Mouse (Mus musculus) cerebellum, adult 9-11 months (tissue): ENCODE results near the gene Ggt5.
"Not testable (repeated sequence)": the region's sequence is repeated elsewhere in the genome, so short reads cannot be mapped to it uniquely, and the experiment has no call there.

Source experiments
- DNase-seq: peaks from one replicate; pipeline ENCODE4 v3.0.0; 2022

Ggt5 gene

DNA sequence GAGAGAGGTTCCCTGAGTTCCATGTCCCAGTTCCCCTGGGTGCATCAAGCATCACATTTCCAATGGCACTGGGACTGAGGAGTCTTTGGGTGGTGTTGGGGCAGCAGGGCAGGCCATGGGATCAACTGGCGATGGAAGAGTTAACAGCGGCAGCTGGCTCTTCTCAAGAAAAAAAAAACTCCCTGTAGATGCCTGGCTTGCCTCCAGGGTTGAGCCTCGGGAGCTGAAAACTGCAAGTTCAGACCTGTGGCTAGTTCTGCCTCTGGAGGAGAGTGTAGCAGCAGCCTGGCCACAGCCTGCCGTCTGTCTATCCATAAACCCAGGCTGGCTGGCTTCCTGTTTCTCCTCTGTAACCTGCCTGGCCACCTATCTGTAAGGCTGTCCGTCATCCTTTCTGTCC, at the start of gene Ggt5:
Gene Ggt5 (plus strand): TSS at position 212 of the 400 bp plus-strand sequence.
- no peak for DNase-seq

DNA sequence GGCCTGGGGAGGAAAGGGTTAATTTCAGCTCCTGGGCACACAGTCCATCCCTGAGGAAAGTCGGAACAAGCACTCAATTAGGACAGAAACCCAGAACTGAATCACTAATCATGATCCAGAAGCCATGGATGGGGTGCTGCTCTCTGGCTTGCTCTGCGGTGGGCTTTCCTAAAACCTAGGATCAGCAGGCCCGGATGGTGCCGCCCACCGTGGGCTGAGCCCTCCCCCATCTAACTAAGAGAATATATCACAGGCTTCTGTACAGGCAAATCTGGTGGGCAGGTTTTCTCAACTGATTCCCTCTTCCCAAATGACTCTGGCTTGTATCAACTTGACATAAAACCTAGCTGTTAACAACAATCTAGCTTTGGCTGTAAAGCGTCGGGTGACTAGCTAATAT, 41.2 kb upstream of the Ggt5 start:
- no peak for DNase-seq

DNA sequence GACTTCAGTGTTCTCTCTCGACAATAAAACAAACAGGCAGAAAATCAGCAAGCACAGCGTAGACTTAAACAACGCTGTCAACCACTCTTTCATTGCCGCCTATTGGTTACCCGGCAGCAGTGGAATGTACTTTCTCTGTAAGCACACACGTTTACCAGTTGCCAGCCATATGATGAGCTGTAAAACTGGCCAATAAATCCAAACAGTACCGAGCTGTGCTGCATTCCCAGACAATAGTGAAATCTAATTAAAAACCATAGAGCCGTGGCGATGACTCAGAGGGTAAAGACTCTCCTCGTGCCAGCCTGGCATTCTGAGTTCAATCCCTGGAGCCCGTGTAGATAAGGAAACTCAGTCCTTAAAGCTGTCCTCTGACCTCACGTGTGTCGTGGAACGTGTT, 40.7 kb upstream of the Ggt5 start:
- DNase-seq = no peak

DNA sequence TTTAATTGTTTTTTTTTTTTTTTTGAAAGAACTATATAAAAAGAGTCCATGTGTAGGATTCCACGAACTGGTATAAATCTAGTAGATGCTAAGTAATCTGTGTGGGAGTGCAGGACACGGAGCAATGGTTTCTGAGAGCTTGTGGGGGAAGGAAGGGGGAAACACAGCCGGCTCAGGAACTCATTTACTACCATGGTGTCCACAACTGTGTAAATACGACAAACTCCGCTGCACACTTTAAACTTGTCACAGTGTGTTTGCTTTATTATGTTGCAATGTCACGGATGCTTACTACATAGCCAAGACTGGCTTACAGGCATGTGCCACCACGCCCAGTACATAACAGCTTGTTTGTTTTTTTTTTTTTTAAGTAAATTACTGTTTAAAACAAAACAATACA, 39.3 kb upstream of the Ggt5 start:
- no peak for DNase-seq

DNA sequence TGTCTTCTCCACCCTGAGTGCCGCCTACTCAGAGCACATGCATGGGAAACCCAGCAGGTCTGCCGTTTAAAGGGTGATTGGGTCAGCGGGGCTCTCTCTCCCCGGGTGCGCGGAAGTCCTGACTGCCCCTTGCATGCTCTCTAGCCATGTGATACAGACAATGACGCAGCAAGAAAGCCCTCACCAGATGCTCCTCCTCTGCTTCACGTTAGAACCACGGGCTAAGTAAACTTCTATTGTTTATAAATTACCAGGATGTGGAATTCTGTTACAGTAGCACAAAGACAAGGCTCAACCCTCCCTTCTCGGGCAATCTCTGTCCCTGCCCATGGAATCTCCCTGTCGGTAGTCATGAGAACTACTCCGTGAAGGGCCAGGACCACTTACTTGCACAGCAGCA, 38.0 kb upstream of the Ggt5 start:
- DNase-seq = no peak

DNA sequence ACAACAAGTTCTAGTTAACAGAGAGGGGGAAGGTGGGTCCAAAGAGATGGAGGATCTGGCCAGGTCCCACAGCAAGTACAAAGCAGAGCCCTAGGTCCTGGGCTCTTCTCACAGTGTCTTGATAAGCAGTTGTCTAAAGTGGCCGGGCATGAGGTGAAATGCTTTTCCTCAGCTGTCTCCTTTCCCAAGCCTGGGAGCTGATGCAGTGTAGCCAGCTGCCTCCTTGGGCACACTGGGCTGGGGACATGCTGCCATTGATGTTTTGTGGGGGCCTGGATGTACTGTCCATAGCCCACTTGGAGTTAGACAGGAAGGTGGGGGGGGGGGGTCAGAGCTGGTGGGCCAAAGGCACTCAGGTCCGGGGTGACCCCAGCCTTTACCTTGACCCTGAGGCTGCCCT, 37.0 kb upstream of the Ggt5 start:
- no peak for DNase-seq

DNA sequence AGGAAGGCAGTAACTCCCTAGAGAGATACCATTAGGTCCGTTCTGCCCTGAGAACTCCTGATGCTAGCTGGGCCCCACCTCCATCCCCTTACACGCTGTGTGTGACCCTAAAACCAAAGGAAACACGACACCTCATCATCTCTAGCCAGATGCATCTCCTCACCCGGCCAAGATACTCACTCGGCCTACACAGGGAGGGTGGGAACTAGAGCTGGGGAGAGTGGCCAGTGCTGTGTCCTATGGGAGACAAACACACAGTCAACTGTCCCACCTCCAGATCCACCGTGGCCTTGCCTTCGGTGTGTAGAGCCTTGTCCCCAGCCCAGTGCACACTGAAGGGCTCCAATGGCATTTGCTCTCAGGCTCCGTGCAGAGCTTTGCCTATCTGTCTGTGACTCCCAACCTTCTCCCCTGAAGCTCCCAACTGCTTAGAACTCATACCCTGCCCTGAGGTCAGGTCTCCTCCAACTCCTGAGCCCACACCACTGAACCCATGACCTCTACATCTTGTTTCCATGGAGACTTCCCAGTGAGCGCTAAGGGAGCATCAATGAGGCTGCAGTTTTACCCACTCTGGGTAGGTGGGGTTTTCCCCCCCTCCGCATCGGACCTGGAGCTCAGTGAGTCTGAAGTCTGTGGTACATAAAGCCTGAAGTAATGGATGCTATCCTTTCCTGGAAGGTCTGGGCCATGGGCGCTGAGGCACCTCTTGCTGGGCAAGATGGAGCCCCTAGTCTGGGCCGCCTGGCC, 36.3 kb upstream of the Ggt5 start:
- no peak for DNase-seq

DNA sequence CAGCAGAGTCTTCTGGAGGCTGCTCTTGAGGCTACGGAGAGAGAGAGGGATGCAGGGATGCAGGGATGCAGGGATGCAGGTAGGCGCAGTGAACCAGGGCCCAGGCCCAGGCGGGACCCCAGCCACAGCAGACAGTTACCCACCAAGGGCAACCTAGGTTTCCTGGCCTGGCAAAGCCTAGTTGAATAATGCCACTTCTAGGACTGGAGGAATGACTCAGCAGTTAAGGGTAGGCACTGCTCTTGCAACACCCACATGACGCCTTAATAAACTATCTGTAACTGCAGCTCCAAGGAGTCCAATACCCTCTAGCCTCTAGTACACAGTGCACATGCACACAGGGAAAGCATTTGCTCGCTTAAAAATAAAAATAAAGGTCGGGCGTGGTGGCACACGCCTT, 35.0 kb upstream of the Ggt5 start:
- DNase-seq = no peak

DNA sequence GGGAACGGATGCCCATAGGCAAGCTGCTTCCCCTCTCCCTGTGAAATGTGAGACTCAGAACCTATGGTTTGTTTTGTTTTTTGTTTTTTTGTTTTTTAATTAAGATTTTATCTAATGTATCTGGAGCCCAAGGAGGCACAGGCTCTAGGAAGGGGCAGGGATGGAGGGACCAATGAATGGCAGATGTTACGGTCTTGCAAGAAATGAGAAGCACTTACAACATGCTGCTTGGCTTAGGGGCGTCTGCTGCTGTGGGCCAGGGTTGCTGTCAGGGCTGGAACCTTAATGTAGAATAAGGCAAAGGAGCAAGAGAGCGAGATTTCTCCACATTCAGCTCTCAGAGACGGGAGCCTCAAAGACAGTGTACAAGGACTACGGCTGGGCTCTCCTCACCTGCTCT, 33.6 kb upstream of the Ggt5 start:
- no peak for DNase-seq

DNA sequence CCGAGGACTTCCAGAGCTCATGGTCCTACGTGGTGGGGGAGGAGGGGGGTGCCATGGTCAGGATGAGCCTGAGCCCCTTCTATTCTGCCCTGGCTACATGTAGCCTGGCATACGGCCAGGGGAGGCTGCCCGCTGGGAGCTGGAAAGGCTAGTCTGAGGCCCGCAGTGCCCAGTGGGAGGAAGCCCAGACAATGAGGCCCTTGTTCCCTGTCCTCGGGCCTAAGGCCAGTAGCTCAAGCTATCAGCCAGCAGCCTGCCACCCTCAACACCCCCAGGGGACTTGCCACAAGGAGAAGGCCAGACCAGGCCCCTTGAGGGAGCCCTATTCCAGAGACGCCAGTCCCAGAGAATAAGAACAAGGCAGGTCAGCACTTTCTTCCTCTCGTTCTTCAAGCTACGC, 33.1 kb upstream of the Ggt5 start:
- DNase-seq = peak; percentile 75

DNA sequence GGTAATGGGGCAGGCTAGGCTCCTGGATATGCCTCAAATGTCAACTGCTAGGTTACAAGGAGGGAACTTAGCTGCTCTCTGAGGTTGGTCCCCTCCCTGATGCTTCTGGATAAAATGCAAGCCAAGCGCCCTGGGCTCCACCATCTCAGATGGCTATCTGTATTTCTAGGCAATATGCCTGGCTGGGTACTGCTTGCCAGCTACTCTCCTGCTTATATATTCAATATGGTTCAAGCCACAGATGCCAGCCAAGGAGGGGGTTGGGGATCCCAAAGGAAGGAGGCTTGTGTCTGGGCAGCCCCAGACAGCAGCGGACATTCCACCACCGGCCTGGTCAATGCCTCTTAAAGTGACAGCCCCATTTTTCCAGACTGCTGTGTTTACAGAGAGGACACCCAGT, 30.6 kb upstream of the Ggt5 start:
- peak; percentile 89 for DNase-seq

DNA sequence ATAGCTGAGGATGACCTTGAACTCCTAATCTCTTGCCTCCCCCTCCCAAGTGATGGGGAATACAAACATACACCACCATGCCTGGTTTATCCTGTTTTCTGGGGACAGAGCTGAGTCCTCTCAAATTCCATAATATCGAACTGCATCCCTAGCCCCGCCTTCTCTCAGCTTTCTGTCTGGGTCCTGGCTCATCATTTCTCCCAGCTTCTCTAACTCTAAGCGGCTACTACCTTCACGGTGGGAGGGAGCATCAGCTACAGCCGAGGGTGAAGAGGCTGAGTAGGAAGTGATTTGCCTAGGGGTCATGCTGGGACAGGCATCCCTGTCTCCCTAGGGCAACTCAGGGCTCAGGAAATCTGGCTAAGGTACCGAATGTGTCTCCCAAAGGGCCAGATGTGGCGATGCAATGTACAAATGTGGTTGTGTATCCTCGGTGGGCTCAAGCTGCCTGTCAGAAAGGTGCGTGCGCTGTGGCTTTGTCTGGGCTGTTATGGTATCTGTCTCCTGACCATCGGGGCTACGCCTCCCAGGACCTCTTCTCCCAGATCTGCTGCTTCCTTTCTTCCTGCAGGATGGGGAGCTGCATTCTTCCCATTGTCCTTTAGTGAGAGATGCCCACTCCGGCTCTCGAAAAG, 30.0 kb upstream of the Ggt5 start:
- DNase-seq = peak; percentile 61

DNA sequence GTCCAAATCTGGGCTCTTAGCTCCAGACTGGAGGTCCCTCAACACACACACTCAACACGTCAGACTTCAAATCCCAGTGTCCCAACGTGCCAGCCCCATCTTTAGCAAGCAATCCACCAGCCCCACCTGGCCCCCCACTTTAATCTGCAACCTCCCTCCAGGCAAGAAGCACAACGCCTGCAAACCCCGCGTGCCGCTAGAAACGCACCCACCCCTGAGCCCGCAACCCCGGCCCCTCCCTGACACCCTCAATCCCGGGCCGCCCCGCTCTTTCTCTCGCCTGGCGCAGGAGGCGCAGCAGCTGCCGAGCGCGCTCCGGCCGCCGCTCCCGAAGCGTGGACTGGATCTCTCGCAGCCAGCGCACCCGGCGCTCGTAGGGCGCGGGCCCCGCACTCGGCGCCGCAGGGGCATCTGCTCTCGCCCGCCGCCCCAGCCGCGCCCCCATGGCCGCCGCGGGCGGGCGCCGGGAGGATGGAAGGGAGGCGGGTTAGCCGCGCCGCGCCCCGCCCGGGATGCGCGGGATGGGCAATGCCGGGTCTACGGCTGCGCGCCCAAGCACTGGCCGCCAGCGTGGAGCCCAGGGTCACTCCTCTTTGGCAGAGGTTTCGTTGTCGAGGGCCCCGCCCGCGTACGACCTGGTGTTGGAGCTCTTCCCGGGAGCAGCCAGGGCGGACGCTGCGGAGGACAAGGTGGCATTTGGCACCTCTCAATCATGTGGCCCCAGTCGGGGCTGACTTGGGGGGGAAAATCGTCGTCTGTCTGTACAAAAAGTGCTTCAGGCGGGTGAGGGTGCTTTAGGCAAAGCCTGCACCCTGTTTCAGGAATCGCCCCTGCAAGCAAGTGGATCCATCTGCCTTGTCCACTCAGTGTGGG, 29.2 kb upstream of the Ggt5 start, which contains the start of gene Lrrc75b:
Gene Lrrc75b (minus strand): TSS at position 655 of the 873 bp plus-strand sequence.
- DNase-seq = peak; percentile 86

DNA sequence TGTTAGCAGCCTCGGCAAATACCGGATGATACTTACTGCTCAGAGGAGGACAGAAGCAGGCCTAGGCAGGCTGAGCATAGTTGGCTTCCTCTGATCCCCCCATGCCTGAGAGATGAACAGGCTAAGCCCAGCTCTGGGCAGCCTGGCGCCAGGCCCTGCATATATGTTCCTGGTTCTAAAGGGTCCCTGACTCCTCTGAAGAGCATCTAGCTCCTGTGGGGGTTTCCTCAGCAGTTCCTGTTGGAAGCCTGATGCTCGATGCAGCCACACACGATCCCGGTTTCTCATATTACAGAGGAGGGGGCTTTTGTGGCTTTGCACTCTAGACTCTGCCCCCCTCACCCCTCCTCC, 28.6 kb upstream of the Ggt5 start:
- no peak for DNase-seq

DNA sequence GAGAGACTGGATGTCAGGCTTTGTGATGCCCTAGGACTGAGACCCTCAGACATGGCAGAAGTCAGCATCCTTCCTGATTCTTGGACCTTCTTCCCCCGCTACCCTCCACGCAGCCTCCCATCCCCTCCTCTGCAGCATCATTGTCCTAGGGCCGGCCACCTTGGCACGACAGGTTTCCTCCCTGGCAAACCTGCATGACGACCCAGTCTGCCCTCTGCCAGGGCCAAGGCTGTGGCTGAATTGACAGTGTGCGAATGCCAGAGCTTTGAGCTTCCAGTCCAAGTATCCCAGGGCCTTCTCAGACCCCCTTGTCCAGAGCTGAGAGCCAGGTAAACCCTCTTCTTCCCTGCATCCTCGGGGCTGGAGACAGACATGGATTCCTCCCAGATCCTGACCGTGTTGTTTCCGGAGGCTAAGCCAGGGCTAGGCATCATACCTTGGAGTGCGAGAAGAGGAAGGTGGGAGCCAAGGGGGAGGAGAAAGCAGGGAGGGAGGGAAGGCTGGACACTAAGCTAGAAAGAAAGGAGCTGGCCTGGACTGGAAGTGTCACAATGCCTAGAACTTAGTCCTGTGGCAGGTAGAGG, 28.0 kb upstream of the Ggt5 start, which contains the start of gene Ggt1:
Gene Ggt1 (plus strand): TSS at position 534 of the 584 bp plus-strand sequence.
- peak; percentile 43 for DNase-seq

DNA sequence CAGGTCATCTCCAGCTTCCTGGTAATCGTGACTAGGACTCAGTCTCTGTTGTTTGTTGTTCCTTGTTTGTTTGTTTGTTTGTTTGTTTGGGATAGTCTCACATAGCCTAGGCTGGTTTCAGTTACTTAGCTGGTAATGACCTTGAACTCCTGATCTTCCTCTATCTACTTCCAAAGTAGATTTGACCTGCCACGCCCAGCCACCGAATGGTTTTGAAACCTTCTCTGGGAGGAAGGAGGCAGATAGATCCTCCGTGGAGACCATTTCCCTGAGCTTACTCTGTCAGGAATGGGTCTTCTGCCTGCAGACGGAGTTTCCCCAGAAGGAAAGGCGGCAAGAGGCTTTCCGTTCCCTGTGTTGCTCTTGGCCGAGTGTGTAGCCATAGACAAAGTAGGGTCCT, 26.5 kb upstream of the Ggt5 start:
- peak; percentile 7 for DNase-seq

DNA sequence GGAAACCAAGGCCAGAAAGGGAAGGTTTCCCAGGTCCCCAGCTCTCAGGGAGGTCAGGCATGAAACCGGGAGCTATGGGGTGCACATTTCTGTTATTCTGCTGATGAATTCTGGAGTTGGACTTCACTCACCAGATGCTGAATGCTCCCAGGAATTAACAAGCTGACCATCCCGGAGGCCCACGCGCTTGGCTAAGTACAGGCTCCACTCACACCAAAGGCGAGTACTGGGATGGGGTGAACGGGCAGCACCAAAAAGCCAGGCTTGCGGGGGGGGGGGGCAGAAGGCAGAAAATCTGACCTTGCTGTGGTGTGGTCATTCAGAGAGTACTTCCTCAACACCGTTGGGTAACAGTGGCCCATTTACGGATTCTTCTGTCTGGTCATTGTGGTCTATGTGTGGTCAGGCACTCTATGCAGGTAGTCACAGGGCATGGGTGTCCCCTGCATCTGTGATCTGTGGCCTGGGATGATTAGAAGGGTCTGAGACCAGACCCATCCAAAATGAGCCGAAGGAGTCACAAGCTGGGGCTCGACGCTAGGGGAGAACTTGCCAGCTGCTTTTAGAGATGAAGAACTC, 24.4 kb upstream of the Ggt5 start:
- no peak for DNase-seq

DNA sequence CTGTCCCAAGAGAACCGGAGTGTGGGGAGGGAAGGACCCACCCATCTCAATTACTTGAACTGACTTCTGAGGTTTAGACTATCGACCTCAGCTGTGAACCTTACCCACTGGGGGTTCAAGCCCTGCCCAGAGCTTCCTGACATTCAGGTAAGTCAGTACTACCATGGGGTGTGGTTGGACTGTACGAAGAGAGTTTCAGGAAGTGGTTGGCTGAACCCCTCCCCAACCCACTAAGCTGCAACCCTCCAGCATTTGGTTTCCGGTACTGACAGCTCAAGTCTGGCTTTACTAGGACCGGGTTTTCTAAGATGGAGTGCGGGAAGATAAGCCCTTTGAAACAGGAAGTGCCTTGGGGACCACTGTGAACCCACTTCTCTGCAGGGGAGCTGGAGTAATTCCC, 23.7 kb upstream of the Ggt5 start:
- DNase-seq = no peak

DNA sequence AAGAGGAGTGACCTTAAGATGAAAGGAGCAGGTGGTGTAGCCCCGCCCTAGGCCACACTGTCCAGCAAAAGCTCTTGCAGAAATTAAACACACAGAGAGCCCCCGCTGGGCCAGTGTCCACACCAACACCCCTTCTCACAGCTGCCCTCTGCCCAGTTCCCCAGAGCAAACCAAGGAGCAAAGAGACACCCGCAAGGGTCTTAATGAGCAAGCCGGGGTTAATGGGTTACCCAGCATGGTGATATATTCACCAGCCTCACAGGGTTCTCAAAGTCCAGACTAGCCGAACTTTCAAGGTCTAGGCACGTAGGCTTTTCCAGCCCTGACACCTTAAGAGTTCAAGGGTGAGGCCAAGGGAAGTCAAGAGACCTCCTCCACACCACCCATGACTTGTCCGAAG, 23.2 kb upstream of the Ggt5 start:
- peak; percentile 5 for DNase-seq

DNA sequence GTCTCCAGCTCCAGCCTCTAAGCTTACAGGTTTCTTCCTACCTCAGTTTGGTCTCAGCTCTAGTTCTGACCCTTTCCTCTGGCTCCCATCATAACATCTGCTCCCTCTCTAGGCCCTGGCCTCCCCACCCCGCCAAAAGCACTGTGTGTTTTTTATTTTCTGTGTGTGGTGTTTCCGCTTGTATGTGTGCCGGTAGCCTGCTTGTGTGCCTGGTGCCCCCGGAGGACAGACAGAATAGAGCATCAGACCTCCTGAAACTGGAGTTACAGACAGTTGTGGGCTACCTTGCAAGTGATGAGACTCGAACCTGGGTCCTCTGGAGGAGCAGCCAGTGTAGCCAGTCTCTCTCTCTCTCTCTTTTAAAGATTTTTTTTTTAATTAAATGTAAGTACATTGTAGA, 22.8 kb upstream of the Ggt5 start:
- DNase-seq = no peak

DNA sequence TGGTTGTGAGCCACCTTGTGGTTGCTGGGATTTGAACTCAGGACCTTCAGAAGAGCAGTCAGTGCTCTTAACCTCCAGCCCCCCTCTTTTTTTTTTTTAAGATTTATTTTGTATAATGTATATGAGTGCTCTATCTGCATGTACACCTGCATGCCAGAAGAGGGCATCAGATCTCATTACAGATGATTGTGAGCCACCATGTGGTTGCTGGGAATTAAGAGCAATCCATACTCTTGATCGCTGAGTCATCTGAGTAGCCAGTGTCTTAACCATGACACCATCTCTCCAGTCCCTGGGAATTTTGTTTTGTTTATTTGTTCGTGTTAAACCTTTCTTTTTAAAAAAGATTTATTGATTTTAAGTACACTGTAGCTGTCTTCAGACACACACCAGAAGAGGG, 22.4 kb upstream of the Ggt5 start:
- DNase-seq = not testable (repeated sequence)

DNA sequence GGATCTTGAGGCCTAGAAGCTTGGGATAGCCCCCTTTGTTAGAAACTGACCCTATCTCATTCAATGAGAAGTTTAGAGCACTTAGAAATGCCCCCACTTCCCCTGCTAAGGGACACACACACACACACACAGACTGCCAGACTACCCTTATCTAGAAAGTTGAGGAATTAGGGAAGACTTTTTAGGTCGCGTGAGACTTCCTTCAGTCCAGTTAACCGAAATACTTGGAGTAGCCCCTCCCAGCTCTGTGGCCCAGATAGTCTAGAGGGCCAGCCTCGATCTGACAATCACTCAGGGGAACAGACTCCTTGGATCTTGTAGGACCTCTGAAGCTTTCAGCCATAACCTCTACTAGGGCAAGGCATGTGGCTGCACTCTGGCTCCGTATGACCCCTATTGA, 21.1 kb upstream of the Ggt5 start:
- DNase-seq = no peak

DNA sequence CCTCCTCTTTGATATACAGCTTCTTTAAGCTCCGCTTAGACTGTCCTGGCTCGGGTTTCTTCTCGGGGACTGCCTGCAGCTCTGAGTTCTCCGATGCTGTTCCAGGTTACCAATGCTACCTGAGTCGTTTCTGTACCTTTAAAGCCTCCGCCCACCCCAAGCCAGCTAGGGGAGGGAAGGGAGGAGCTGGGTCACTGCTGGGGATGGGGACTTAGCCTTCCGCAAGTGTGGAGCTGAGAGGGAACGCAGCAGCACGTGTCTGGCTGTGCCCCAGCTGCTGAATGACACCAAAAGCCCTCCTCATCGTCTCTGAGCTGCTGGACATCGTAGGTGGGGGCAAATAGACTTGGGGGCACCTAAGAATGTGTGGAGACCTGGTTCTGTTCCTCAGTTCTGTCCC, 20.7 kb upstream of the Ggt5 start:
- DNase-seq = no peak
